Mouse (Mus musculus) erythroblast, embryonic 14.5 days (primary cell): Measurements from ENCODE around the gene Gng7.

ENCODE experiments used
- GATA1 ChIP-seq: IDR thresholded peaks from 2 replicates; pipeline ENCODE4 v1.6.1; 2012; ENCODE audit warnings: low read length, inconsistent platforms, mixed read lengths
- TAL1 ChIP-seq: IDR thresholded peaks from 3 replicates; pipeline ENCODE4 v1.6.1; 2012; ENCODE audit warnings: low read length, inconsistent platforms, mixed read lengths

GRCm38 (mm10) chr10:81029031-81029430, 14.3 kb upstream of the Gng7 start:
- no peak for TF ChIP-seq TAL1
- TF ChIP-seq GATA1: no peak
